Mouse (Mus musculus) G1E-ER4 (cell line): Measurements from ENCODE around the gene Zbtb2. TPM values are rescaled to one million over a fixed set of nuclear protein-coding genes. Genes with fewer than 3 reads are reported as not detected.

Experiments
- GATA1 ChIP-seq: IDR thresholded peaks from one replicate; pipeline ENCODE4 v1.8.0; 2012; ENCODE audit warnings: low read length, inconsistent platforms
- polyA plus RNA-seq: library from polyadenylated mRNA; stranded (reverse); fragments of >175 nt; gene quantifications from 2 replicates; pipeline ENCODE4 v1.2.3, GENCODE M21; 2012

Zbtb2 gene
- polyA plus RNA-seq, 1 experiment, result 6.9 TPM

- TF ChIP-seq GATA1, result no peak
These were observed 31.9 kb downstream of the Zbtb2 start for GRCm38 (mm10) chr10:4355882-4356451.

GRCm38 (mm10) chr10:4354371-4355260 lies 33.3 kb downstream of the Zbtb2 start:
- TF ChIP-seq GATA1, result no peak

GRCm38 (mm10) chr10:4347591-4347990 lies 40.3 kb downstream of the Zbtb2 start:
- no peak for TF ChIP-seq GATA1

GRCm38 (mm10) chr10:4347136-4347492 lies 40.8 kb downstream of the Zbtb2 start:
- TF ChIP-seq GATA1, result no peak

GRCm38 (mm10) chr10:4346489-4347135 lies 41.3 kb downstream of the Zbtb2 start:
- no peak for TF ChIP-seq GATA1

- TF ChIP-seq GATA1, result no peak
These were observed 46.5 kb downstream of the Zbtb2 start for GRCm38 (mm10) chr10:4341430-4341829.

- TF ChIP-seq GATA1, result no peak
These were observed 48.9 kb downstream of the Zbtb2 start for GRCm38 (mm10) chr10:4338863-4339461.

- no peak for TF ChIP-seq GATA1
These were observed 53.7 kb downstream of the Zbtb2 start for GRCm38 (mm10) chr10:4334039-4334683.

- TF ChIP-seq GATA1, result no peak
These were observed 54.6 kb downstream of the Zbtb2 start for GRCm38 (mm10) chr10:4333319-4333718.

- no peak for TF ChIP-seq GATA1
These were observed 55.5 kb downstream of the Zbtb2 start for GRCm38 (mm10) chr10:4332228-4332979.

GRCm38 (mm10) chr10:4327716-4328115 lies 60.2 kb downstream of the Zbtb2 start:
- no peak for TF ChIP-seq GATA1

GRCm38 (mm10) chr10:4325562-4325961 lies 62.3 kb downstream of the Zbtb2 start:
- TF ChIP-seq GATA1, result no peak

- TF ChIP-seq GATA1, result no peak
These were observed 64.0 kb downstream of the Zbtb2 start for GRCm38 (mm10) chr10:4323885-4324284.

Other genes starting within 250 kb of the Zbtb2 start
- not detected in 2 replicates for gene Akap12, start 121.7 kb downstream of the Zbtb2 start, polyA plus RNA-seq
- gene Rmnd1, start 44.3 kb upstream of the Zbtb2 start, polyA plus RNA-seq, result 2.8 and 13.9 TPM in 2 replicates
- 6.3 and 9.4 TPM in 2 replicates for gene Armt1, start 44.4 kb upstream of the Zbtb2 start, polyA plus RNA-seq
- not detected in 2 replicates for gene Ccdc170, start 94.4 kb upstream of the Zbtb2 start, polyA plus RNA-seq
- gene Esr1, start 223.5 kb upstream of the Zbtb2 start, polyA plus RNA-seq, result not detected in 2 replicates